Mouse (Mus musculus) hindbrain, embryonic 10.5 days (tissue): Measurements from ENCODE around the gene Scp2. TPM values are rescaled to one million over a fixed set of nuclear protein-coding genes. Genes with fewer than 3 reads are reported as not detected.

Experiments used
- DNase-seq: peaks from one replicate; pipeline ENCODE4 v3.0.0-alpha.2; 2017; ENCODE audit warnings: low spot score
- H3K27ac ChIP-seq: fragments of 300-500 bp; sonication (generic); 2 replicates; pipeline ENCODE4 v1.5.1; 2016; ENCODE audit warnings: mild to moderate bottlenecking, moderate library complexity
- H3K27me3 ChIP-seq: fragments of 300-500 bp; sonication (generic); 2 replicates; pipeline ENCODE4 v1.6.1; 2016; ENCODE audit warnings: mild to moderate bottlenecking; ENCODE audit not compliant: poor library complexity, insufficient read depth, severe bottlenecking
- H3K36me3 ChIP-seq: fragments of 300-500 bp; sonication (generic); 2 replicates; pipeline ENCODE4 v1.6.1; 2016; ENCODE audit warnings: mild to moderate bottlenecking, moderate library complexity
- H3K4me1 ChIP-seq: fragments of 300-500 bp; sonication (generic); replicated peaks from 2 replicates; pipeline ENCODE4 v1.6.1; 2016; ENCODE audit warnings: mild to moderate bottlenecking
- H3K4me3 ChIP-seq: fragments of 300-500 bp; sonication (generic); 2 replicates; pipeline ENCODE4 v1.5.1; 2016; ENCODE audit warnings: mild to moderate bottlenecking, moderate library complexity
- H3K9me3 ChIP-seq: fragments of 300-500 bp; sonication (generic); 2 replicates; pipeline ENCODE4 v1.6.1; 2016; ENCODE audit warnings: mild to moderate bottlenecking, moderate library complexity
- WGBS: fragments of 180-500 bp; shearing (Covaris S2); methylation state at CpG from one replicate; pipeline ENCODE4 v1.1.7; 2016; 5-methylcytosine and 5-hydroxymethylcytosine counted together
- polyA plus RNA-seq: library from polyadenylated mRNA; unstranded; fragments of >200 nt; fragmentation: Nextera tagmentation; extraction: Ambion mirVana; gene quantifications from 2 replicates; pipeline ENCODE4 v1.2.1, GENCODE M21; 2016

Gene Scp2
- polyA plus RNA-seq, 1 experiment from 2014 or later, result 213 TPM

DNA sequence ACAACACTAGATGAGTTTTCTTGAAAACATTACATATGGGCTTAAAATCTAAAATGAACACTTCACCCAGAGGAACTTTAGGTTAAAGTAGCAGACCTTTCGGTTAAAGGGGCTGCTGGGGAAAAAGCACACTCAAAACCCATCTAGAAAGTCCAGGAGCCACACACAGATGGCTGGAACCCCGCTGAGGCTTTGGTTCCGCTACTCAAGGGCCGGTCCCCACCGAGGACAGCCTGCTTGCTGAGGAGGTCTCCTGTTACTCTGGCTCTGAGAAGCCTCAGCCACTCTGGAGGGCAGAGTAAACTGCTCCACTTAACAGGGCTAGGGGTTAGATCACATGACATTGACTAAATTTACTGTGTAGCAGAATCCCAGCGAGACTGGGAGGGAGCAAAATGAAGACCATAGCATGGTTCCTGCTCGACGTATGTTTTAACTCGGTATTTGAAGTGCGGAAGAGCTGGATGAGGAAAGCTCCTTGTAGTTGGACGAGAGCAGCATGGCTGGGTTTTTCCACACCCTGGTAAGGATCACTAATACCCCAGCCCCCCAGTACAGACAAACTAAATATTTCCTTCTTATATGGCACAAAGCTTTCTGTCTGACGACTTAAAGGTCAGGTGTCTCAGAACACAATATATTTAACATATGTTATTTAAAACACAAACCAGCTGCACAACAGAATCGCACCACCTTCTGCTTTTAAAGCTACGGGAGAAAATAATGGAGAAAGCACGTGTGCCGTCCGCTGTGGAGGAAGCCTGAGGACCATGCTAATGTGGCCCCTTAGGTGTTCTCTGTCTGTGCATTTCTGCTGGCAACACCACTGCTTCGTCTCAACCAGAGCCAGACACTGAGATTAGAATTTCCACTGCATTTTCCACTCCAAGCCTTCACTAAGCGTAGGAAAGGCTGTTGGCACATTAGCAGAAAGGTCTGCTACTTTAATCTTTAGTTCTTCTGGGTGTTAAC, 99.4 kb downstream of the Scp2 start:
- Histone ChIP-seq H3K4me1 (no peaks in the 10 kb centered on the region), H3K27ac (no peak overlapping the region), H3K36me3 (peaks cover 68% of the 10 kb centered on the region), H3K9me3 (no peaks in the 10 kb centered on the region), H3K27me3 (no peaks in the 10 kb centered on the region), H3K4me3 (no peak overlapping the region)
- WGBS, result 69% methylated on average over 19 of the region's 19 CpGs
- no peak for DNase-seq

DNA sequence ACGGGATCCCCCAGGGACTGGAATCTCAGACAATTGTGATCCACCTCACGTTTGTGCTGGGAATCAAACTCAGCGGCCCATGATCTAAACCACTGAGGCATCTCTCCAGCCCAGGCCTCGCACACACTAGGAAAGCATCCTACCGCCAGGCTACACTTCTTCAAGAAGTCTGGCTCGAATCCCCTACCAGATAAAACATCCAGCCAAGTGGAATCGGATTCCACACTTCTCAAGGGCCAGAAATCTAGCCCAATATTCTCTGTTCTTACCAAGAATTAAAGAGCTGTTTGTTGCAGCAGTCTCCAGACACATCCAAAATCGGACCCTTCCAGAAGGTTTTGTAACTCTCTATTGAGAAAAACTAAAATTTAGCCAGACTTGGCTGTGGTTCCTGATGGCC, 107.8 kb downstream of the Scp2 start:
- no peaks in the 10 kb centered on the region for H3K9me3 ChIP-seq
- no peak overlapping the region for H3K27ac ChIP-seq
- WGBS, result 87% methylated on average over 8 of the region's 8 CpGs
- no peak overlapping the region for H3K4me3 ChIP-seq
- H3K4me1 ChIP-seq, result peaks cover 8% of the 10 kb centered on the region
- peaks cover 24% of the 10 kb centered on the region for H3K27me3 ChIP-seq
- DNase-seq, result no peak
- peaks cover 4% of the 10 kb centered on the region for H3K36me3 ChIP-seq

DNA sequence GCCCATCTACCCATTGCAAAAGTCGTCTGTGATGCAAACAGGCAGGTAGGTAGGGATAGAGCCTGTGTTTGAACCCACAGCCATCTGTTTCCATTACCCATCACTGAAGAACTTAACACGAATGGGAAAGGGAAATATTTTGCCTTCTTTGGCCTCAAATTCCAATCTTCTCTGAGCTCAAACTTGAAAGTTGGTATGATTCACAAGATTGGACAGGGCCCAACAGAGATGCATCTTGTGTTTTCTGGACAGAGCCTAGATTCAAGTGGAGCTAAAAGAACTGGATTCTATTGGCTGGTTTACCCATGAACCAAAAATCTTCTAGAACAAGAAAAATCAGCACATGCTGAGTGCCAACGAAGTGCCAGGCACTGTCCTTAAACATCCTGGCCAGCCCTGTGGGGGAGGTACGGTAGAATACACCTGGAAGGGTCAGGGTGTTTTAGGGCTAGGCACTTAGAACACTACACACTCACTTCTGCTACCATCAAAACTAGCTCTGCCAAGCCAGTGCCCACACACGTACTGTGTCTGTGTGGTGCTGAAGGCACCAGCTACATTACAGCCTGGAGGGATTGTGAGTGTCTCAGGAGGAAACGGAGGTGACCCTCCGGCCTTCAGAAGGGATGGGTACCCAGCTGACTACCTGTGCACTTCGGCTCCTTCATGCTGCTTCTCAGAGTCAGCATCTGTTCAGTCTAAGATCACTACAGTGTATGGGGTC, 111.6 kb downstream of the Scp2 start:
- 80% methylated on average over 8 of the region's 8 CpGs for WGBS
- Histone ChIP-seq H3K4me3 (no peak overlapping the region), H3K9me3 (no peaks in the 10 kb centered on the region), H3K27ac (no peak overlapping the region), H3K27me3 (peaks cover 61% of the 10 kb centered on the region), H3K36me3 (no peaks in the 10 kb centered on the region), H3K4me1 (peaks cover 18% of the 10 kb centered on the region)
- no peak for DNase-seq

DNA sequence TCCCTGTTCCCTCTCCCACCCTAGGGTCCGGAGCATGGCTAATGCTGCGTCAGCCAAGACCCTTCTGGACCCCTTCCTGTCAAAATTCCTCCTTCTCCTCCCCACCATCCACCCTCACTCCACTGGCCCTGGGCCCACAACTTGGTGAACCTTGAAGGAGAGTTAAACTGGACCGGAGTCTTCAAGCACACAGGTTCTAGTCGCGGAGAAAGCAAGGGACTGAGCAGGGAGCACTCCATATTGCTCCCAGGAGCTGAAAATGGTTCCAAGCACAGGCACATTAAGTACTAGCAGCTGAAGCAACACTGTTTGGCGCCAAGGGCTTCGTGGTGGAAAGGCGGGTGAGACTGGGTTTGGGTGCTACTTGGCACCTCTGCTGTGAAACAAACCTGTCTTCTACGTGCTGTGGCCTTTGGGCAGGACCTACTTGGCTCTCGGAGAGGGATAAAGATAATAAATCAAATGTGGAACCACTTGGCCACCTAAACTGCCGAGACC, 112.4 kb downstream of the Scp2 start:
- 38% methylated on average over 11 of the region's 11 CpGs for WGBS
- Histone ChIP-seq H3K27me3 (peaks cover 69% of the 10 kb centered on the region), H3K9me3 (no peaks in the 10 kb centered on the region), H3K4me3 (peak overlapping the region; percentile 62), H3K27ac (no peak overlapping the region), H3K36me3 (no peaks in the 10 kb centered on the region), H3K4me1 (peaks cover 18% of the 10 kb centered on the region)
- DNase-seq, result peak; percentile 23

DNA sequence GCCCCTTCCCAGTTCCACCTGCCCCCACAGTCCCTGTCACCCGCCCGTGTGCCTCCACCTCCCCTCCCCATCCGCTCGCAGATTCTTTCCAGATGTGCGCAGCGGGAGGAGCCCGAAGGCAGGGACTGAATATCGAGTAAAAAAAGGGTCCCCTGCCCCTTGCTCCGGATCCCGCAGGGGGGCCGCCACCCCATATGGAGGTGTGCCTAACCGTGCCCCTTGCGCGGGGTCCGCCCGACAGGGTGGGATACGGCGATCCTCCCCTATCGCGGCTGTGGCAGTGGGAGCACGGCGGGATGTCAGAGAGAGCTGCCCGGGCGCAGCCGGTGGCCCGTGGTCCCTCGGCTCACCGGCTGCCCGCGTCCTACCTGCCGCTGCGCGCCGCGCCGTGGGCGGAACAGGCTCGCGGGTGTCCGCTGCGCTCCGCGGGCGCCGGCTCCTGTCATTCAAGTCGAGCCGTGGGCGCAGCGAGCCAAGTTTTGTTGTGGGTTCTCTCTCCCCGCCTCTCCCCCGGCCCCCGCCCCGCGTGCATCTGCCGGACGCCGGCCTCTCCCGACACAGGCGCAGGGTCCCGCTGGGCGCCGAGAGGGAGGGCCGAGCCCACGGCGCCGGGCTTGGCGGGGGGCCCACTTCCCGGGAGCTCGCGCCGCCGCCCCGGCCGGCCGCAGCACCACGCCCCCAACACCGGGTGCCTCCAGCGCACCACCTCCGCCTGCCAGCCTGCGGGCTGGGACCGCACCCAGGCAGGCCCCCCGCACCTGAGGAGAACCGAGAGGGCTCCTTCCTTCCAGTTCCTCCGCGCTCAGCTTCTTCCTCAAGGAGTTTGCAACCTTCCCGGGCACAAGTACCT, 113.1 kb downstream of the Scp2 start:
- peak overlapping the region; percentile 62 for H3K4me3 ChIP-seq
- peak overlapping the region; percentile 63 for H3K27ac ChIP-seq
- peaks cover 18% of the 10 kb centered on the region for H3K4me1 ChIP-seq
- H3K27me3 ChIP-seq, result peaks cover 71% of the 10 kb centered on the region
- DNase-seq, result peak; percentile 33
- no peaks in the 10 kb centered on the region for H3K36me3 ChIP-seq
- no peaks in the 10 kb centered on the region for H3K9me3 ChIP-seq
- 1% methylated on average over 86 of the region's 86 CpGs for WGBS

DNA sequence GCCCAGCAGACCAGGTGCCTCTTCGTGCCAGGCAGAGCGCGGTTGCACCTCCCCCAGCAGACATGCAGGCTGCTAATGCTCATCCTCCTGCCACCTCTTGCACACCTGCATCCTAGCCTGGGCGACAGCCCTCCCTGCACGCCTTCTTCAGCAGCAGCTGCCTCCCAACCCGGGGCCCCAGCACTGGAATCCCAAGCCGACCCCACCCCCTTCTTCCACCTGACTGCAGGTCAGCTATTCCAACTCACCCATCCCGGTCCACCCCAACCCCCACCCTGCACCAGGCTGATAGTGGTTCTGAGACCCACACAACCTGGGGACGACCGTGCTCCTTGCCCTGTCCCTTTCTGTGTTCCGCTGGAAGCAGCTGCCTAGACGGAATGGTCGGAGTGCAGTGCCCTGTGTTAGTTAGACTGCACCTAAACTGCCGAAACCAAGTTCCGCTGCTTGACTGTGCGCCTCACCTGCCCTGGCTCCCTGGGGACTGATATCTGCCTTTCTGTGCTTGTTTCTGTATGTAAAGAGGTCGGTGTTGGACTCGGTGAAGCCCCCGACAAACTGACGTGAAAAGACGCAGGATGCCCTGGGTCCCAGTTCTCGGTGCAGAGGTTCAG, 113.8 kb downstream of the Scp2 start:
- Histone ChIP-seq H3K4me3 (peak overlapping the region; percentile 62), H3K27ac (no peak overlapping the region), H3K27me3 (peaks cover 76% of the 10 kb centered on the region), H3K4me1 (peaks cover 18% of the 10 kb centered on the region), H3K9me3 (no peaks in the 10 kb centered on the region), H3K36me3 (no peaks in the 10 kb centered on the region)
- 2% methylated on average over 22 of the region's 22 CpGs for WGBS
- DNase-seq, result peak; percentile 16

DNA sequence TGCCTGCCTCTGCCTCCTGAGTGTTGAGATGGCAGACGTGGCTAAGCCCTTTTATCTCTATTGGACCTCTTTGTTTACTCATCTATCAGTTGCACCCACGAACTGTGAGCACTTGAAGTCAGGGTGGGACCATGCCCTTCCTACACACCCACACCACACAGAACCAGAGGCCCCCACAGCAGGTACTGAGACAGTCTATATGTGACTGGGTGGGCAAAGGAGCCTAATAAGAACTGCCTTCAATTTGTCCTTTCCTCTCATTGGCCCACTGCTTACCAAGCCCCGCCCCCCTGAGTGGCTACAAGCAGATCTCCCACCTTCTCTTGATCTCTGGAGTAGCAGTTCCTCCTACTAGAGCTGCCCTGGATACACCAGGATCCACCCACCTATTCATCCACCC, 118.6 kb downstream of the Scp2 start:
- 41% methylated on average over 3 of the region's 3 CpGs for WGBS
- peaks cover 20% of the 10 kb centered on the region for H3K4me1 ChIP-seq
- no peaks in the 10 kb centered on the region for H3K9me3 ChIP-seq
- H3K27ac ChIP-seq, result no peak overlapping the region
- DNase-seq, result no peak
- peaks cover 60% of the 10 kb centered on the region for H3K27me3 ChIP-seq
- no peak overlapping the region for H3K4me3 ChIP-seq
- no peaks in the 10 kb centered on the region for H3K36me3 ChIP-seq

DNA sequence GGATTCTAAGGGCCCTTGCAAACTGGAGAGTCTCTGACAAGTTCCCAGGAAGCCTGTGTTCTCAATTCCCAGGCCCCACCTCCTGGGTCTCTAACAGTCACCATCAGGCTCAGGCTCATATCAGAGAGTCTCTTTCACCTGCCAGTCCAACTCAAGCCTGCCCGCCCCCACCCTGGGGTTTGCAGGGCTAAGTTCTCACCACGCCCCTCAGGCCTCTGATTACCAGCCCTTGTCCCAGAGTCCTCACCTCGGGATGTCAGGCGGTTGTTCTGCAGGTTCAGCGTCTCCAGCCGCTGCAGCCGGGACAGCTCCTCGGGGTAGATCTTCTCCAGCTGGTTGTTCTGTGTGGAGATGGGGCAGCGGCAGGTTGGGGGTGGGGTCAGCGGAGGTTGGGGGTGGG, 119.5 kb downstream of the Scp2 start:
- peak overlapping the region; percentile 45 for H3K27ac ChIP-seq
- H3K4me1 ChIP-seq, result peaks cover 14% of the 10 kb centered on the region
- H3K9me3 ChIP-seq, result no peaks in the 10 kb centered on the region
- H3K36me3 ChIP-seq, result no peaks in the 10 kb centered on the region
- H3K4me3 ChIP-seq, result peak overlapping the region; percentile 34
- H3K27me3 ChIP-seq, result peaks cover 51% of the 10 kb centered on the region
- peak; percentile 25 for DNase-seq
- 2% methylated on average over 10 of the region's 10 CpGs for WGBS

DNA sequence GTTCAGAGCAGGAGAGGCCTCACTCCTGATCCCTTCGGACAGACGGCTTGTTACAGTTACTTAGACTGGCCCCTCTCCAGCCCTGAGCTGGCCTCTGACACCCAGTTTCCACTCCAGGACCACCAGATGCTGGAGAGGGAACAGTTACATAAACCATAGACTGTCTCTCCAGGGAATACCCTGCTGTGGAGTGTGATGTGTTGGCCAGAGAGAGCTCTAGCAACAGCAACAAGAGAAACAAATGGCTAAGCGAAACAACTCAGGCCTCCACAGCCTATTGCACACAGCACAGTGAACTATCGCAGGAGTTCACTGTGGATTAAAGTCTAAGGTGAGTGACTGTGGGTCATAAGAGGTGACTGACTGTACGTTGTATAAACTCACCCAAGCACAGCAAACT, 120.2 kb downstream of the Scp2 start:
- Histone ChIP-seq H3K4me3 (no peak overlapping the region), H3K4me1 (peaks cover 14% of the 10 kb centered on the region), H3K27ac (no peak overlapping the region), H3K27me3 (peaks cover 45% of the 10 kb centered on the region), H3K9me3 (no peaks in the 10 kb centered on the region), H3K36me3 (no peaks in the 10 kb centered on the region)
- DNase-seq, result no peak
- WGBS, result 72% methylated on average over 5 of the region's 5 CpGs

DNA sequence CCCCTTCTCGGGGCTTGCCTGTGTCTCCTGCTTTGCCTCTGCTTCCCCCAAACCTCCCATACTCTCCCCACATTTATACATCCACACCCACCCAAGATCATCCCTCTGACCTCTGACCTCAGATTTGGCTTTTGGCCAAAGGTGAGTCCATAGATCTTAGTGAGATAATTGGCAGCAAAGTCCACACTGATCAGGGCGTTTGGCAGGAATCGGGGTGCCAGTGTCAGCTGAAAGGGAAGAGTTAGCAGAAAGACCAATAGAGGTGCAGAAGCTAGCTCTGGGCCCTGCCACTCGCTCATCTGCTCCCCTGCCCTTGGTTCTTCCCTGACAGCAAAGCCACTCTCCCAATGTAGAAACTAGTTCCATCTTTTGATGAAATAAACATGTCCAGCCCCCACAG, 121.6 kb downstream of the Scp2 start:
- no peak for DNase-seq
- WGBS, result 82% methylated on average over 4 of the region's 4 CpGs
- Histone ChIP-seq H3K27me3 (peaks cover 31% of the 10 kb centered on the region), H3K36me3 (no peaks in the 10 kb centered on the region), H3K4me1 (peaks cover 26% of the 10 kb centered on the region), H3K27ac (no peak overlapping the region), H3K9me3 (no peaks in the 10 kb centered on the region), H3K4me3 (no peak overlapping the region)

DNA sequence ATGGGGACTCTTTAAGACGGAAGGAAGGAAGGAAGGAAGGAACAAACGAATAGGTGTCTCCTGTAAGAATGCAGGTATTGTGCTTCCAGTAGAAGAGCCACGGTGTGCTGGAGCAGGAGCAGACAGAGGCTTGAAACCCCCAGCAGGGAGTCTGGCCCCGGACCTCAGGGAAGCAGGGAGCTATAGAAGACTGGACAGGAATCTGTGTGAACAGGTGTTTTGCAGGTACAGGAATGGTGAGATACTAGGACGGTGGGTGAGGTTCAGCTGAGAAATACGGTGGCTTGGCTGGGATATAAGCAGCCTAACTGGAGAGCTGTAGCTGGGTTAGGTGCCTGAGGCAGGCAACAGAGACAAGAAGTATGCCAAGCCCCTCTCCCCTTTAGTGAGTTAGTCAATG, 124.6 kb downstream of the Scp2 start:
- Histone ChIP-seq H3K27me3 (peaks cover 11% of the 10 kb centered on the region), H3K4me1 (peaks cover 24% of the 10 kb centered on the region), H3K4me3 (no peak overlapping the region), H3K36me3 (no peaks in the 10 kb centered on the region), H3K27ac (no peak overlapping the region), H3K9me3 (no peaks in the 10 kb centered on the region)
- DNase-seq, result no peak
- WGBS, result 83% methylated on average over 6 of the region's 6 CpGs
